Mouse (Mus musculus) megakaryocyte progenitor cell, adult 5-6 weeks (primary cell): Measurements from ENCODE around the gene Cpped1. TPM values are rescaled to one million over a fixed set of nuclear protein-coding genes. Genes with fewer than 3 reads are reported as not detected.
A peak's percentile ranks its signal among the peaks of the same experiment; 100 is the strongest.

Experiments
- ATAC-seq: replicated peaks from 2 replicates; pipeline ENCODE4 v1.8.0; 2016; ENCODE audit warnings: mild to moderate bottlenecking, moderate TSS enrichment, inconsistent platforms; ENCODE audit not compliant: poor library complexity
- total RNA-seq, 2 experiments: library from RNA; stranded (forward) in 1 of 2; stranded (reverse) in 1 of 2; fragments of 157-497, 149-512 nt in 1 of 2; fragments of 200-1000 nt in 1 of 2; gene quantifications; 2 replicates each; pipeline versions ENCODE4 v1.2.3 to v1.2.4; 2015 to 2017

The Cpped1 gene
- total RNA-seq, 2 experiments from 2014 or later = 13.1 to 23.7 TPM

DNA sequence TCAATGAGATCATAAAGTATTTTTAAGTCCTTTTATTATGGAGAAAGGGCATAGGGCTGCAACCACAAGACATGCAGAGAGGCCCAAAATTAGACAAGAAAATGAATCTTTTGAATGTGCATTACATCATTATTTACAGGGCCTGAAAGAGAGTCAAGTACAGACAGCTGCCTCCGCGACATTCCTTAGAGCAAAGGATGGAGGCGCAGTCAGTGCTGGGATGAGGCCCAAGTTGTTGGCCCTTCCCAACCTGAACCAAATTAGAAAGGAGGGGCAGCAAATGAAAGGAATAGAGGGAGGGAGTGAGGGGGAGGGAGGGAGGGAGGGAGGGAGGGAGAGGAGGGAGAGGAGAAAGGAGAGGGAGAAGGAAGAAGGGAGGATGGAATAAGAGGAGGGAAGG is 132.7 kb downstream of the Cpped1 start:
- no peak for ATAC-seq

DNA sequence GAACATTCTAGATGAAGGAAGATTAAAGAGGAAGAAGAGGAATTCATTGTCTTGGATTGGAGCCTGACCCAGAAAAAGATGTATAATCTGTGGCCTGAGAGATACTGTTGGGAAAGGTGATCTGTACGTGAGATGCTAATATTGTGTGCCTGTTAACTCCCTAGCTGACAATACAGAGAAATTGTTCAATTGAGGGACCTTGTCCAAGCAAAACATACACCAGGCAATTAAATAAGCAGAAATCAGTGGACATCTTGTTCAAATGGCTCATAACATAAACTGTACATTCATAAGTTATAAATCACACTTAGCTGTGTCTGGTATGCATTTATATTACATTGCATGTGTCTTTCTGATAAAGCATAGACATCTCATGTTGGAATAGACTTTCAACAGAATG is 134.9 kb downstream of the Cpped1 start:
- ATAC-seq = no peak

DNA sequence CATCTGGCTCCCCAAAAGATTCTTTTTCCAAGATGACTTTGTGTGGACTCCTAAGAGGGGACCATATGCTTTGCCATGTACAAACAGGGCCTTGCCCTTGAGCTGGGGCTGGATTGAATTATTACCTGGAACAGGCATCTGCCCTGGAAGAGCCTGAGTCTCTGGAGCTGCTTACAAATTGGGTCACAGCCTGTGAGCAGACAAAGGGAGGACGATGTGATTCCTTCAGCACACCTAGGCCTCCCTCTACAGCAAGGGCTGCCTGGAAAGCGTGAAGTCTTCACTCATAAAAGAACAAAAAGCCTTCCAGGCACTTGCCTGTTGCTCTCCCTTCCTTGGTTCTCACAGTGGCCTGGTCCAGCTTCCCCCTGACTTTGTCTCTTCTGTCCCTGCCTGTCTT is 136.9 kb downstream of the Cpped1 start:
- no peak for ATAC-seq

DNA sequence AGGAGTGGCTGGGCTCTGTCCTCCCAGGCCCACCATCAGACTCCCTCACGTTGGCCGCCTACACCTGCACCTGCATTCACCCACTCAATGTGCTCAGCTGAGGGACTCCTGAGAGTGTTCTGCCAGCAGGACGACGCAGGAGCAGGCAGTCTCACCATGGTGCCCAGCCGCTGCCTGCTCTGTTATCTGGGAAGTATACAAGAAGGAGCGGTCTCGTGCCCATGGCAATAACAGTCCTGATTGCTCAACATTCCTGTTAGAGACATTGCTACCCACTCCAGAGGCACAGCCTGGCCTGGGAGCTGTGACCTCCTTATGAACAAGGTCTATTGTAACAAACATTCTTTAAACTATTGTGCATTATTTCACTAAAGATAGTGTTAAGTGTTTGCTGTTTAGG is 151.3 kb downstream of the Cpped1 start:
- ATAC-seq = peak; percentile 45; the same call in 1 of the 2 replicates

DNA sequence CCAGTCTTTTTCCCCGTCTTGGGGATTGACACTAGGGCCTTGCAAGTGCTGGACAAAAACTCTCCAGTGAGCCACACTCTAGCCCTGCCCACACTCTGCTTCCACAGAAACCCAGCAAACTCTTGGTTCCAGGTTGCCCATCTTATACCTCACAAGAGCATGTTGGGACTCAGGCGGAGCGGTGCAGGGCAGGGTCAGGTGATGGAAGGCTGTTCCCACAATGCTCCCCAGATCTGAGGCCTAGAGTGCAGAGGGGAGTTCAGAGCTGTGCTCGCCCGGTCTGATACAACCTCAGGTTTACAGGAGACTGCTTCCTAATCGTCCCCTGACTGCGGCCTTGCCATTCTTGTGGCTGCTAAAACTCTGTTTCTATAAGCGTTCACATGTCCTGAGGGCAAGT is 151.8 kb downstream of the Cpped1 start:
- no peak for ATAC-seq

DNA sequence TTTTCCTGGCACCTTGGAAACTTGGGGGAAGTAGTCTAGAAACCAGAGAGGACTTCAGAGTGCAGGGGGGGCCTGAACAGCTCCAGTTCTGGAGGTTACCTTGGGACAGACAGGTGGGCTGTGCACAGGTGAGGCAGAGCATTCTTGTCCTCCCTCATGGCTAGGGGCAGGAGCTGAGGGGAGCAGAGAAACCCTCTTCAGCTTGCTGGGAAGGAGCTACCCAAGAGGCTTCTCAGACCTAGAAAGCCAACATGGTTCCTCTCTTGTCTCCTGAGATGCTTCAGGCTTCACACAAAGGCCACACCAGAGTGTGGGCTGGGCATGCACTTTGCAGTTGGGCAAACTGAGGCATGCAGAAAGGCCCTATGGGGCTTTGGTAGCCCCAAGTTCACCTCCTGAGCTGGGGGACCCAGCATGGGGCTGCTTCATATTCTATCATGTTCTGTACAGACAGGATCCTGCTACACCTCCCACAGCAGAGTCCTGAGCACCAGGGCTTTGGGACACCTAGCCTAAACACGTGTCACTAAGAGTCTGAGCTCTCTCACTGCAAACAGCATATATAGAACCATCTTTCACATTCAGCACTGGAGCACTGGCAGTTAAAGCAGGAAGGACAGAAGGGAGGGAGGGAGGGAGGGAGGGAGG is 152.5 kb downstream of the Cpped1 start:
- ATAC-seq = no peak

DNA sequence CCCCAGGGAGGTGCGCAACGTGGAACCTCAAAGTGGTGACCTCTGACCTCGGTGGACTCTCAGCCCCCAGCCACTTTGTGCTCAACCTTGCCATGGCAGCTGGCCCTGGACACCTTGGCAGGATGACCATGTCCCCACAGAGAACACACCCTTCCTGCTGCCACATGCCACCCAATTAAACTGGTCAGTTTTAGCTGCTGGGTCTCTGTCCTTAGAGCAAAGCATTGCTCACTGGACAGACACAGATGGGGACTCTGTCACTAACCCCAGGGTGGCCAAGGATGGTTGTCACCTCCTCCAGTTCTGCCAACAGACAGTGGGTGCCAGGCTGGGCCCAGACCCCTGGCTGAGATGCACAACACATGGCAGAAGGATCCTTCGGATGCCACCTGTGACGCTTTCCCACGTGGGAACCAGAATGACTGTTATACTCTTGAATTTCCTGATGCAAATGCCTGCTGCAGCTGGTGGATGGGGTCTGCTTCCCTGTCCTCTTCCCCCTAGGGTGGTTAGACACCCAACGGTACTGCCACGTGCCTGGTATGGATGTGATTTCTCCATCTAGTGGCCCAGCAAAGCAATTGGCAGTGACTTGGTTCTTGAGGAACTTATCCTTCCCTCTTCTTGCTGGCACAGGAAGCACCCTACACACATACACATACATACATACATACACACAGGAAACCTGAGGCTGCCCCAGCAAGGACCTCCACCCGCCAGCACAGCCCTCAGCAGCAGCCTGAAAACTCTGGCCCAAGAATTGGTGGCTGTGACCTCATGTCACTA is 153.8 kb downstream of the Cpped1 start:
- peak; percentile 87 for ATAC-seq

DNA sequence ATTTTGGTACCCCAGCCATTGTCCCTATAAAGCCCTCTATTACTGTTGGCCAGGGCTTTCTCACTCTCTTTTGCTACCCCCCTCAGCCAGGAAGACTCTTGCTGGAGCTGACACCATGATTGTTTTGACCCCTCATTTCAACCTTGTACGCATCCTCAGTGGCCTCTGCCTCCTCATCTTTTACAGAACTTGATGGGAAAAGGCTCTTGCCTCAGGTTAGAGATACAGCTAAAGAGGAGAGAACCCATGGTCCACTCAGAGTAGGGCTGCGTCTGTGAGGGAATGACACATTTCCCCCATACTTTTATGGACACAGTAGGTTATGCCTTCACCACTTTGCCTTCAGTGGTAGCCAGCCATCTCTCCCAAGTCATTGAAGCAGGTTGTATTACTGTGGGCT is 155.1 kb downstream of the Cpped1 start:
- no peak for ATAC-seq

Other genes with a start within 250 kb of the Cpped1 start
- gene Shisa9, start 74.7 kb upstream of the Cpped1 start, total RNA-seq (2015) = not detected in 2 replicates
- not detected in 2 replicates for gene Shisa9, start 74.7 kb upstream of the Cpped1 start, total RNA-seq (2017)